Mouse (Mus musculus): ENCODE results near the gene Pdzrn3.

Pdzrn3 gene

DNA sequence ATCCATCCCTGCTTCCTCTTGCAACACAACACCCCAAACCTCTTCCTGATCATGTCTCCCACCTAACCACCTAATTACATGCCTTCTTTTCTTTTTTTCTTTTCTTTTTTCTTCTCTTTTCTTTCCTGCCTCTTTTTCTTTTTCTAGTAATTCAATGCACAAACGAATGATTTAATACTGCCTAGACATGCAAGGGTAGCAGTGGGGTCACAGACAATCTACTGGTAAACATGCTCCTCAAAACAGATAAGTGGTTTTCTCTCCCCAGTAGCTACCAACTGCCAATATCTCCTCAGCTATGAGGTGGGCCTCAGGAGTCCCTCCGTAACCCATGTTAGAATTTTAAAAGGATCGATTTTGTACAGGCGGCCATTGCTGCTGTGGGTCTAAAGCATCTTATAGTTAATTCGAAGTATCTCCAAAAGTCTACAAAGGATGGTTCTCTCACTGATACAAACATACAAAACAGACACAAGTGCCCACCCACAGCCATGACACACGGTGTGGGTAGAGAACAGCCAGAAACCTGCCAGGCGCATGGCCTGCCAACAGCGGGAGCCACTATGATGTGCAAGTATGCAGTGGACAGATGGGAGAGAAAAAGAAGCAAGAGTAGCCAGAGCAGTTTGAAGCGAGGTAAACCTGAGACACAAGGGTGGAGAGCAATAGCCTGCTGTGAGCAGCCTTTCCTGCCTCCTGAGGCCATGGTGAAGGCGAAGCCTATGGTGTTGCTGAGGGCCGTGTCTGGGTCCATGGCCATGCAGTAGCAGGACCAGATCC, 73.5 kb downstream of the Pdzrn3 start:
- in situ Hi-C loops (cut with MboI; ENCODE audit: low pct_unique_long_range_greater_than_20kb in 1 of 2, low sequenced_read_pairs in 2 of 2, unreplicated experiment in 1 of 2), result no loop called here

GRCm38 (mm10) chr6:101303501-101303900, 74.2 kb downstream of the Pdzrn3 start:
- in situ Hi-C loops (cut with MboI; ENCODE audit: low pct_unique_long_range_greater_than_20kb in 1 of 2, low sequenced_read_pairs in 2 of 2, unreplicated experiment in 1 of 2), result no loop called here

DNA sequence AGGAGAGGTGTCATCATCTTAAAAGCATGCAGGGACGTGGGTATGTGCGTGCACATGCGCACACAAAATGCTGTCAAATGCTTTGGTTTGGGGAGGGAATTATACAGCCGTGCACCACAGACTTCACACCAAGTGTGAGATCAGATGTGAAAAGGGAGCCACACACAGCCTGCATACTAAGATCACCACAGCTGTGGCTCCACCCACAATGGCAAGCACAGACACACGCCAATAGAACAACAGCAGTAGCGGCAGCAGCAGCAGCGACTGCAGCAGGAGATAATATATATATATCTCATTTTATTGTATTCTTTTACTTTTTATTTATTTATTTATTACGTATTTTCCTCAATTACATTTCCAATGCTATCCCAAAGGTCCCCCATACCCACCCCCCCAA, 76.5 kb downstream of the Pdzrn3 start:
- in situ Hi-C loops (cut with MboI; ENCODE audit: low pct_unique_long_range_greater_than_20kb in 1 of 2, low sequenced_read_pairs in 2 of 2, unreplicated experiment in 1 of 2), result no loop called here

- in situ Hi-C loops (cut with MboI; ENCODE audit: low pct_unique_long_range_greater_than_20kb in 1 of 2, low sequenced_read_pairs in 2 of 2, unreplicated experiment in 1 of 2), result no loop called here
Measured at GRCm38 (mm10) chr6:101299434-101299833, 78.3 kb downstream of the Pdzrn3 start.

DNA sequence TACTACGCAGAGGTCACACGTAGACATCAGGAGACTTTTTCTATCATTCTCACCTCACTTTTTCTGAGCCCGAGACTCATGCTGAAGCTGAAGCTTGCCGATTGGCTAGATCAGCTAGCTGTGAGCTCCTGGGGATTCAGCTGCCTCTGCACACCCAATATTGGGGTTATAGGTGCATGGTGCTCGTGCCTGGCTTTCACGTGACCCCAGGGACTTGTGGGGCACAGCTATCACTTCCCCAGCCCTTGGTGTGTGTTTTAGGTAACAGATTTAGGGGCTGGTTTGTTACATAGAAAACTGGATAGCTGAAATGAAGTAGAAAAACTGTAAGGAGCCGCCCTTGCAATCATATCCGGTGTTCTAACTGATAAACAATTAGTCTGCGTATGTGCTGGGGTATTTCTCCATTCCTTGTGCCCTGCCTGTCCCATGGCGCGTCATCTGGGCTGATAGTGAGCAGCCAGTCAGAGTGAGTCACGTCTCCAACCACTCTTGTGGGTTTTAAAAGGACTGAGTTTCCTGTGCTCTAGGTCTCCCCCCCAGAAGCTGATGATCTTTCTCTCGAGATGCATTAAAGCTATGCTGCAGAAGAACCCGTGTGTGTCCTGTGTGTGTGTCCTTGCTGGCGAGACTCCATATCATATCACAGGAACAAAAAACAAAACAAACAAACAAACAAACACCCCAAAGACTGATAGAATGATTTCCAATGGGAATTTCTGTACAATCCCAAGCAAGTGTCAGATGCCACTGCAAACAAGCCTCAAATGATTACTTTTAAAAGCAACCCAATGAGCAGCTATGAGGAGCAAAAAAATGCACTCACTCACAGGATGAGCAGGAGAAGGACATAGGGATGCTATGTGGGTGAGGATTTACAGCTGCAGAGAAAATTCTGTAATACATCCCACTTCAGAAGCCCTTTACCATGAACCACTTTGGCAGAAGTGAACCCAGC, 79.9 kb downstream of the Pdzrn3 start:
- in situ Hi-C loops (cut with MboI; ENCODE audit: low pct_unique_long_range_greater_than_20kb in 1 of 2, low sequenced_read_pairs in 2 of 2, unreplicated experiment in 1 of 2), result no loop called here

- in situ Hi-C loops (cut with MboI; ENCODE audit: low pct_unique_long_range_greater_than_20kb in 1 of 2, low sequenced_read_pairs in 2 of 2, unreplicated experiment in 1 of 2), result no loop called here
Measured at GRCm38 (mm10) chr6:101296997-101297396, 80.7 kb downstream of the Pdzrn3 start.

DNA sequence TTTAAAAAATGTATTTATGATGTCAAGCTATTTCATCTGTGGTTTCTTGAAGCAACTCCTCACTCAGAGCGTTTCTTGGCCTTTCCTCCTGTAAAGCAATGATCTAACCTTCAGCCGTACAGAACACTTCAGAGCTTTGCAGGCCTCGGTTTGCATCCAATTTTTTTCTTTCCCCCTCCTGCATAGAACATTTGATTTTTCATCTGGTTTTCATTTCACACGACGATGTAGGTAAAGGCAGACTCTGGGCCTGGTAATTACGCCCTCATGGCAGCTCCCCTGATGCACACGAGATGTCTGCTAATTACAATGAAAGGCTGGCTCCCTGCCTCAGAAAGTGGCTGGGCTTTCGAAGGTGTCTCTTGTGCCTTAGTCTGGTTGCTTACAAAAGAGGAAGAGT, 81.4 kb downstream of the Pdzrn3 start:
- in situ Hi-C loops (cut with MboI; ENCODE audit: low pct_unique_long_range_greater_than_20kb in 1 of 2, low sequenced_read_pairs in 2 of 2, unreplicated experiment in 1 of 2), result no loop called here

GRCm38 (mm10) chr6:101293036-101293572, 84.6 kb downstream of the Pdzrn3 start:
- in situ Hi-C loops (cut with MboI; ENCODE audit: low pct_unique_long_range_greater_than_20kb in 1 of 2, low sequenced_read_pairs in 2 of 2, unreplicated experiment in 1 of 2), result no loop called here

GRCm38 (mm10) chr6:101291944-101292343, 85.8 kb downstream of the Pdzrn3 start:
- in situ Hi-C loops (cut with MboI; ENCODE audit: low pct_unique_long_range_greater_than_20kb in 1 of 2, low sequenced_read_pairs in 2 of 2, unreplicated experiment in 1 of 2), result no loop called here

DNA sequence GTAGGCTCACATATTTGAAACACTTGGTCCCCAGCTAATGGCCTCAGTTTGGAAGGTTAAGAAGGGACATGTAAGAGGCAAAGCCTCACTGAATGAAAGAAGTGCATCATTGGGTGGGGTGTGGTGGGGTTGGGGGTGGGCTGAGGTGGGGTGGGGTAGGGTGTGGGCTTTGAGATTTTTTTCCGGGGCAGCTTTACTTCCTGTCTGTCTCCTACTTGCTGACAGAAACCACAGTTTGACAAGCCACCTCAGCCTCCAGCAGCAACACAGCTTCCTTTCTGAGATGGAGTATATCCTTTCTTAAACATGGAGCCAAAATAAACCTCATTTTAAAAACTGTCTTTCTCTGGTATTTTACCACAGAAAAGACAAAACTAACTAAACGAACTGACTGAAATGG, 87.5 kb downstream of the Pdzrn3 start:
- in situ Hi-C loops (cut with MboI; ENCODE audit: low pct_unique_long_range_greater_than_20kb in 1 of 2, low sequenced_read_pairs in 2 of 2, unreplicated experiment in 1 of 2), result no loop called here

- in situ Hi-C loops (cut with MboI; ENCODE audit: low pct_unique_long_range_greater_than_20kb in 1 of 2, low sequenced_read_pairs in 2 of 2, unreplicated experiment in 1 of 2), result no loop called here
Measured at GRCm38 (mm10) chr6:101289428-101289827, 88.3 kb downstream of the Pdzrn3 start.

DNA sequence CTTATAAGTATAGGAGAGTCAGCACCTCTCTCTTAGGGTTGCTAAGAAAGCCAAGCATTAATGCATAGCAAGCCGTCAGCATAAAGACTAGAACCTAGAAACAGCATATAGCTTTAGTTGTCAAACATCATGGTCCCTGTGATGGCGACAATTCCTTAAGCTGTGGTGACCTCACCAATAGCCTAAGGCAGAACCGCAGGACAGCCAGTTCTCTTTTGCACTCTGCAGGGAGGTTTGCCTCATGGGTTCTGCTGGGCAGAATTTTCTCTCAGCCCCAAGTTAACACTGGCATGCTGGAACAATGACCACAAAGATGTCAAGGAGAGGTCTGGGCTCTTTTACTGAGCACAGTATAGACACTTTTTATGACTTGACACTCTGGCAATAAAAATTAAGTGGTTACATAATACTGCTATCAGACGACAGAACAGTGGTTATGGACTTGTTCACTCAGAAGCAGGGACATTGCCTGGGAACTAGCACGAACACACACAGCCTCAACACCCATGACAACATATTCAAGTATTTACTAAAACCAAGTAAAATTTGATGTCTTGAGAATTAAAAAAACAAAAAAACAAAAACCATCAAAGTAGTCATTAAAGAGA, 90.0 kb downstream of the Pdzrn3 start:
- in situ Hi-C loops (cut with MboI; ENCODE audit: low pct_unique_long_range_greater_than_20kb in 1 of 2, low sequenced_read_pairs in 2 of 2, unreplicated experiment in 1 of 2), result no loop called here

DNA sequence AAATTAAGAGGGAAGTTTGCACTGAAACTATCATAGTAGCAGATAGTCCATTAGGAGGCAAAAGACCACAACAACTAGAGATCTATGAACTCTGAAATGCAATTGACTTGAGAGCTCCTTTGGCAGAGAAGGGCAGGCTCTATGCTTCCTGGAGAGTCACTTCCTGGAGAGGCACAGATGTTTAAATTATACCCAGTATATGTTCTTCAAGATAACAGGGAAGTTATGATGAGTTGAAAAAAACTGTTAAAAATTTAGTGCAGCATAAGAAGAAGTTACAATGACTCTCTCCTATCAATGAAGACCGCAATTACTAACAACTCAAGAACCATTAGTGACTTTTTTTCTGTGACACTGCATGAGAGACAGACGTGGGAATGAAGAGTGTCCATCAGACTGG, 90.6 kb downstream of the Pdzrn3 start:
- in situ Hi-C loops (cut with MboI; ENCODE audit: low pct_unique_long_range_greater_than_20kb in 1 of 2, low sequenced_read_pairs in 2 of 2, unreplicated experiment in 1 of 2), result no loop called here

- in situ Hi-C loops (cut with MboI; ENCODE audit: low pct_unique_long_range_greater_than_20kb in 1 of 2, low sequenced_read_pairs in 2 of 2, unreplicated experiment in 1 of 2), result no loop called here
Measured at GRCm38 (mm10) chr6:101284368-101284955, 93.2 kb downstream of the Pdzrn3 start.

DNA sequence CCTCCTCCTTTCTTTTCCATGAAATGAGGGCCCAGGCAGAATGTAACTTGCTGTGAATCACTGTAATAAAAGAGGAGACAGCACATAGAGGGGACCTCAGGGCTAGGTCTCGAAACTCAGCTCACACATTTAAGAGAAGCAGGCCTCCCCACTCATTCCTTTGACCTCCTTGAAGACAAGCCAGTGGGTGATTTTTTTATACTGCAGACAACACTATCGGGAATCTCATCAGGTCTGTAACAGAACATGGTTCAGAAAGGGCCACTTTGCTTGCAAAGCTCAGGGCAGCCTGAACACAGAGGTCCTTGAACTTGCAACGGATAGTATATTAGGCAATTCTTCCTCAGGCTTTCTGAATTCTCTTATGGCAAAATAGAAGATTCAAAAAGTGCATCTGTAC, 93.8 kb downstream of the Pdzrn3 start:
- in situ Hi-C loops (cut with MboI; ENCODE audit: low pct_unique_long_range_greater_than_20kb in 1 of 2, low sequenced_read_pairs in 2 of 2, unreplicated experiment in 1 of 2), result no loop called here

DNA sequence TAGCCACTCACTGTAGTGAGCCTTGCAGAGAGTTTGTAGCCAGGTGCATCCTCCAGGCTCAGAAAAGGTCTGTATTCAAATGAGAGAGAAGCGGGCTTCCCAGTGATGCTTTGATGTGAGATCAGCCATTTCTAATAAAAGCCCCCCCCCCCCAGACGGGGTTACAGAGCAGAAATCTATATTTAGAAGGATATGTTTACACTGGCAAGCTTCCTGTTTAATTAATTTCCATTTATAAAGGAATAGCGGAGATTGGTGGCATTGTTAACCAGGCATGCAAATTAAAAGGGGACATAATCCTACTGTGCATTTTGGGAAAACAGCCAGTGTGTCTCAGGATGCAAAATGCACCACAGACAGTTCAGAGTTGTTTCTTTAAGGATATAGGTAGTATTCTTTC, 96.1 kb downstream of the Pdzrn3 start:
- in situ Hi-C loops (cut with MboI; ENCODE audit: low pct_unique_long_range_greater_than_20kb in 1 of 2, low sequenced_read_pairs in 2 of 2, unreplicated experiment in 1 of 2), result no loop called here

DNA sequence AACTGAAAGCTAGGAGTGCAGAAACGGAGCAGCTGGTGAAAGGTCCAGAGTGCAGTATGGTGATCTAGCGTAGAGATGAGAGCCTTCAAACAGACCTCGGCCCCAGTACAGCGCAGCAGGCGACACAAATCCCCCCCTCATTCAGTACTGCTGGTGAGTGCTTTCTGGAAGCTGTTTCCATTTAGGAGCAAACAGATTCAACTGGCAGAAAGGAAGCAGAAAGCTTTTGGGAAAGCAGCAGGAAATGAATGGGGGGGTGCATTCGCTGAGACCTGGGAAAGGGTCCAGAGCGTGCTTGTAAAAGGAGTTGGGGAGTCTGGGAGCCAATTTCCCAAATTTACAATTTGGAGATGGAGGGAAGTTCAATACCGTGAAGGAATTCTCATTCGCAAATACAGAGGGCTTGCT, 96.9 kb downstream of the Pdzrn3 start:
- in situ Hi-C loops (cut with MboI; ENCODE audit: low pct_unique_long_range_greater_than_20kb in 1 of 2, low sequenced_read_pairs in 2 of 2, unreplicated experiment in 1 of 2), result no loop called here

GRCm38 (mm10) chr6:101278286-101278932, 99.3 kb downstream of the Pdzrn3 start:
- in situ Hi-C loops (cut with MboI; ENCODE audit: low pct_unique_long_range_greater_than_20kb in 1 of 2, low sequenced_read_pairs in 2 of 2, unreplicated experiment in 1 of 2), result no loop called here
